Mouse (Mus musculus): ENCODE measurements at regions not wholly inside any gene's neighbourhood (a gene's known extent, or its start where the extent isn't known, plus 50 kb on each side); places are given as distances from the start of the nearest gene placed in this dataset.
A peak's percentile ranks its signal among the peaks of the same experiment; 100 is the strongest.

GRCm38 (mm10) chr6:71048199-71049094 is 92.1 kb downstream of the Foxi3 start:
- peak overlapping the region; percentile 59 for H3K9ac ChIP-seq (ENCODE audit: low read length)
- no peaks in the 10 kb centered on the region for H3K36me3 ChIP-seq (ENCODE audit: control insufficient read depth, insufficient read depth, low read length)
- H3K4me3 ChIP-seq (ENCODE audit: low read depth, low read length) = peak overlapping the region; percentile 33
- ATAC-seq (replicated peaks; ENCODE audit: low FRiP score) = peak; percentile 60; the same call in 1 of the 2 replicates
- no peak overlapping the region for H3K27ac ChIP-seq (ENCODE audit: low read depth, low read length)
- H3K4me1 ChIP-seq (replicated peaks; ENCODE audit: control insufficient read depth, insufficient read depth, low read length) = peaks cover 6% of the 10 kb centered on the region; the same call in 1 of the 2 replicates
- DNase-seq (ENCODE audit: low spot score) = peak; percentile 74
- H3K9me3 ChIP-seq (ENCODE audit: control insufficient read depth, low read length) = no peaks in the 10 kb centered on the region
- H3K27me3 ChIP-seq (ENCODE audit: control insufficient read depth, insufficient read depth, low read length) = peaks cover 7% of the 10 kb centered on the region; the same call in 1 of the 2 replicates
- H3K4me2 ChIP-seq (ENCODE audit: low read depth, low read length, severe bottlenecking) = peak overlapping the region; percentile 77
- 2% methylated on average over 38 of the region's 38 CpGs for WGBS

GRCm38 (mm10) chr6:71050248-71050647 is 93.9 kb downstream of the Foxi3 start:
- Histone ChIP-seq H3K4me1 (replicated peaks; ENCODE audit: control insufficient read depth, insufficient read depth, low read length) (peaks cover 6% of the 10 kb centered on the region; the same call in 1 of the 2 replicates), H3K27me3 (ENCODE audit: control insufficient read depth, insufficient read depth, low read length) (peaks cover 7% of the 10 kb centered on the region; the same call in 1 of the 2 replicates), H3K9ac (ENCODE audit: low read length) (no peak overlapping the region), H3K4me2 (ENCODE audit: low read depth, low read length, severe bottlenecking) (no peak overlapping the region), H3K9me3 (ENCODE audit: control insufficient read depth, low read length) (no peaks in the 10 kb centered on the region), H3K36me3 (ENCODE audit: control insufficient read depth, insufficient read depth, low read length) (no peaks in the 10 kb centered on the region), H3K27ac (ENCODE audit: low read depth, low read length) (no peak overlapping the region), H3K4me3 (ENCODE audit: low read depth, low read length) (no peak overlapping the region)
- WGBS = 46% methylated on average over 5 of the region's 5 CpGs
- no peak for ATAC-seq (replicated peaks; ENCODE audit: low FRiP score)
- DNase-seq (ENCODE audit: low spot score) = no peak

GRCm38 (mm10) chr6:71050754-71051213 is 93.5 kb downstream of the Thnsl2 start:
- no peaks in the 10 kb centered on the region; the same call in 1 of the 2 replicates for H3K9me3 ChIP-seq (ENCODE audit: control insufficient read depth, low read length)
- no peak overlapping the region for H3K9ac ChIP-seq (ENCODE audit: low read length)
- H3K36me3 ChIP-seq (ENCODE audit: control insufficient read depth, insufficient read depth, low read length) = no peaks in the 10 kb centered on the region
- DNase-seq (ENCODE audit: low spot score) (no peak), ATAC-seq (replicated peaks; ENCODE audit: low FRiP score) (no peak)
- H3K27me3 ChIP-seq (ENCODE audit: control insufficient read depth, insufficient read depth, low read length) = peaks cover 7% of the 10 kb centered on the region; the same call in 1 of the 2 replicates
- H3K27ac ChIP-seq (ENCODE audit: low read depth, low read length) = no peak overlapping the region
- H3K4me1 ChIP-seq (replicated peaks; ENCODE audit: control insufficient read depth, insufficient read depth, low read length) = peaks cover 6% of the 10 kb centered on the region; the same call in 1 of the 2 replicates
- 12% methylated on average over 14 of the region's 14 CpGs for WGBS
- no peak overlapping the region for H3K4me3 ChIP-seq (ENCODE audit: low read depth, low read length)
- H3K4me2 ChIP-seq (ENCODE audit: low read depth, low read length, severe bottlenecking) = no peak overlapping the region

- no peaks in the 10 kb centered on the region; the same call in 1 of the 2 replicates for H3K9me3 ChIP-seq (ENCODE audit: control insufficient read depth, low read length)
- H3K4me3 ChIP-seq (ENCODE audit: low read depth, low read length) = no peak overlapping the region
- ATAC-seq (replicated peaks; ENCODE audit: low FRiP score) = no peak
- H3K4me1 ChIP-seq (replicated peaks; ENCODE audit: control insufficient read depth, insufficient read depth, low read length) = no peaks in the 10 kb centered on the region
- WGBS = 50% methylated on average over 6 of the region's 6 CpGs
- H3K27ac ChIP-seq (ENCODE audit: low read depth, low read length) = no peak overlapping the region
- no peak overlapping the region for H3K4me2 ChIP-seq (ENCODE audit: low read depth, low read length, severe bottlenecking)
- no peaks in the 10 kb centered on the region for H3K36me3 ChIP-seq (ENCODE audit: control insufficient read depth, insufficient read depth, low read length)
- no peak overlapping the region for H3K9ac ChIP-seq (ENCODE audit: low read length)
- no peak for DNase-seq (ENCODE audit: low spot score)
- H3K27me3 ChIP-seq (ENCODE audit: control insufficient read depth, insufficient read depth, low read length) = no peaks in the 10 kb centered on the region
These were observed 86.9 kb downstream of the Thnsl2 start for GRCm38 (mm10) chr6:71057209-71057858.

- ATAC-seq (replicated peaks; ENCODE audit: low FRiP score) (no peak), DNase-seq (ENCODE audit: low spot score) (no peak)
- Histone ChIP-seq H3K27ac (ENCODE audit: low read depth, low read length) (no peak overlapping the region), H3K36me3 (ENCODE audit: control insufficient read depth, insufficient read depth, low read length) (no peaks in the 10 kb centered on the region), H3K27me3 (ENCODE audit: control insufficient read depth, insufficient read depth, low read length) (no peaks in the 10 kb centered on the region), H3K9ac (ENCODE audit: low read length) (no peak overlapping the region), H3K4me2 (ENCODE audit: low read depth, low read length, severe bottlenecking) (no peak overlapping the region), H3K4me1 (replicated peaks; ENCODE audit: control insufficient read depth, insufficient read depth, low read length) (no peaks in the 10 kb centered on the region), H3K9me3 (ENCODE audit: control insufficient read depth, low read length) (no peaks in the 10 kb centered on the region; the same call in 1 of the 2 replicates), H3K4me3 (ENCODE audit: low read depth, low read length) (no peak overlapping the region)
- WGBS = 80% methylated on average over 7 of the region's 7 CpGs
These were observed 84.1 kb downstream of the Thnsl2 start for GRCm38 (mm10) chr6:71060116-71060515.

GRCm38 (mm10) chr6:71062980-71063379 is 81.3 kb downstream of the Thnsl2 start:
- no peaks in the 10 kb centered on the region for H3K36me3 ChIP-seq (ENCODE audit: control insufficient read depth, insufficient read depth, low read length)
- no peaks in the 10 kb centered on the region for H3K27me3 ChIP-seq (ENCODE audit: control insufficient read depth, insufficient read depth, low read length)
- ATAC-seq (replicated peaks; ENCODE audit: low FRiP score) (no peak), DNase-seq (ENCODE audit: low spot score) (no peak)
- no peaks in the 10 kb centered on the region for H3K4me1 ChIP-seq (replicated peaks; ENCODE audit: control insufficient read depth, insufficient read depth, low read length)
- H3K9ac ChIP-seq (ENCODE audit: low read length) = no peak overlapping the region
- 73% methylated on average over 4 of the region's 4 CpGs for WGBS
- H3K4me2 ChIP-seq (ENCODE audit: low read depth, low read length, severe bottlenecking) = no peak overlapping the region
- H3K4me3 ChIP-seq (ENCODE audit: low read depth, low read length) = no peak overlapping the region
- H3K9me3 ChIP-seq (ENCODE audit: control insufficient read depth, low read length) = no peaks in the 10 kb centered on the region
- no peak overlapping the region for H3K27ac ChIP-seq (ENCODE audit: low read depth, low read length)

- Histone ChIP-seq H3K36me3 (ENCODE audit: control insufficient read depth, insufficient read depth, low read length) (no peaks in the 10 kb centered on the region), H3K27ac (ENCODE audit: low read depth, low read length) (no peak overlapping the region), H3K9ac (ENCODE audit: low read length) (no peak overlapping the region), H3K9me3 (ENCODE audit: control insufficient read depth, low read length) (no peaks in the 10 kb centered on the region), H3K4me2 (ENCODE audit: low read depth, low read length, severe bottlenecking) (no peak overlapping the region), H3K4me1 (replicated peaks; ENCODE audit: control insufficient read depth, insufficient read depth, low read length) (no peaks in the 10 kb centered on the region), H3K4me3 (ENCODE audit: low read depth, low read length) (no peak overlapping the region), H3K27me3 (ENCODE audit: control insufficient read depth, insufficient read depth, low read length) (no peaks in the 10 kb centered on the region)
- 87% methylated on average over 6 of the region's 6 CpGs for WGBS
- DNase-seq (ENCODE audit: low spot score) = no peak
- no peak for ATAC-seq (replicated peaks; ENCODE audit: low FRiP score)
These were observed 78.8 kb downstream of the Thnsl2 start for GRCm38 (mm10) chr6:71065428-71065827.

- Histone ChIP-seq H3K4me2 (ENCODE audit: low read depth, low read length, severe bottlenecking) (no peak overlapping the region), H3K36me3 (ENCODE audit: control insufficient read depth, insufficient read depth, low read length) (no peaks in the 10 kb centered on the region), H3K27ac (ENCODE audit: low read depth, low read length) (no peak overlapping the region), H3K27me3 (ENCODE audit: control insufficient read depth, insufficient read depth, low read length) (no peaks in the 10 kb centered on the region), H3K4me1 (replicated peaks; ENCODE audit: control insufficient read depth, insufficient read depth, low read length) (no peaks in the 10 kb centered on the region), H3K9ac (ENCODE audit: low read length) (no peak overlapping the region), H3K4me3 (ENCODE audit: low read depth, low read length) (no peak overlapping the region), H3K9me3 (ENCODE audit: control insufficient read depth, low read length) (no peaks in the 10 kb centered on the region)
- ATAC-seq (replicated peaks; ENCODE audit: low FRiP score) (no peak), DNase-seq (ENCODE audit: low spot score) (no peak)
- 70% methylated on average over 4 of the region's 4 CpGs for WGBS
These were observed 75.0 kb downstream of the Thnsl2 start for GRCm38 (mm10) chr6:71069229-71069628.
